Mouse (Mus musculus) retina, postnatal 7 days (tissue): ENCODE results near the gene Elp4.

Experiments
- DNase-seq: peaks from one replicate; pipeline ENCODE4 v3.0.0-alpha.2; 2012; ENCODE audit warnings: low read depth, low spot score

Gene Elp4

GRCm38 (mm10) chr2:105671116-105671797 lies 233.1 kb downstream of the Elp4 start:
- DNase-seq = no peak

- DNase-seq = no peak
Measured at GRCm38 (mm10) chr2:105670731-105671095, 233.7 kb downstream of the Elp4 start.

DNA sequence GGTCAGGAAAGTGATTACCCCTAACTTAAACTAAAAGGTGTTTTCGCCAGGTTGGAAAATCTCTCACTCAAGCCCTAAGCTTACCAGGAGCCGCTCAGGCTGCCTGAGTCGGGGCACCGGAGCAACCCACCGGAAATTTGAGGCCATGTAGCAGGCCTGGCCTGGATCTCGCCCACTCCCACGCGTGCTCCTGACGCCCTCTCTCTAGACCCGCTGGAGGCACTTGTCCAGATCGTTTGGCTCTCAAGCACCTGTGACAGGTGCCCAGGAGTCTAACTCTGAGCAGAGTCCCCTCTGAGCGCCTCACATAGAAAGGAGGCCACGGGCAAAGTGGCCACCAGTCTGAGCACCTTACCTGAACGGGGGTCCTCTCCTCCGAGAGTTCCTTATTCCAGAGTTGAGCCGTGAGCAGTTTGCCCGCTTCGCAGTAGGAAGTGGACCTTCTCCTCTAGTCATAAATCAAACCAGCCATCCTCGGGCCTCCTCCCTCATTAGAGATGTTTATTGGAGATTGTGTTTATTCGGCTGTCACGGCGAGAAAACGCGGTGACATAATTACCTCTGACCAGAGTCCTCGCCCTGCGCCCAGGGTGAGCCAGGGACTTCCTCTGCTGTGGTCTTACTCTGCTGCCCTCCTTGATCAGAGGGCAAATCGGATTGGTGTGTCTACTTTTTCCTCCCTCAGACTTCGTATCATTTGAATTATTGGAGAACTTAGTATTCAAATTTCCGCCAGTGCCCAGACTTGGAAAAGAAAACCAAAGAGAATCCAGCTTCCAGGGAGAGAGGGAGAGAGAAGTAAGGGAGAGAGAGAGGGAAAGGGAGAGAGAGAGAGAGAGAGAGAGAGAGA lies 234.3 kb downstream of the Elp4 start:
- no peak for DNase-seq

GRCm38 (mm10) chr2:105669371-105669861 lies 234.9 kb downstream of the Elp4 start:
- no peak for DNase-seq

GRCm38 (mm10) chr2:105668271-105669270 lies 235.8 kb downstream of the Elp4 start, which contains the start of gene Pax6:
Pax6 (plus strand) TSS chr2:105668900.
- DNase-seq = no peak

GRCm38 (mm10) chr2:105667626-105667950 lies 236.8 kb downstream of the Elp4 start:
- DNase-seq = no peak

DNA sequence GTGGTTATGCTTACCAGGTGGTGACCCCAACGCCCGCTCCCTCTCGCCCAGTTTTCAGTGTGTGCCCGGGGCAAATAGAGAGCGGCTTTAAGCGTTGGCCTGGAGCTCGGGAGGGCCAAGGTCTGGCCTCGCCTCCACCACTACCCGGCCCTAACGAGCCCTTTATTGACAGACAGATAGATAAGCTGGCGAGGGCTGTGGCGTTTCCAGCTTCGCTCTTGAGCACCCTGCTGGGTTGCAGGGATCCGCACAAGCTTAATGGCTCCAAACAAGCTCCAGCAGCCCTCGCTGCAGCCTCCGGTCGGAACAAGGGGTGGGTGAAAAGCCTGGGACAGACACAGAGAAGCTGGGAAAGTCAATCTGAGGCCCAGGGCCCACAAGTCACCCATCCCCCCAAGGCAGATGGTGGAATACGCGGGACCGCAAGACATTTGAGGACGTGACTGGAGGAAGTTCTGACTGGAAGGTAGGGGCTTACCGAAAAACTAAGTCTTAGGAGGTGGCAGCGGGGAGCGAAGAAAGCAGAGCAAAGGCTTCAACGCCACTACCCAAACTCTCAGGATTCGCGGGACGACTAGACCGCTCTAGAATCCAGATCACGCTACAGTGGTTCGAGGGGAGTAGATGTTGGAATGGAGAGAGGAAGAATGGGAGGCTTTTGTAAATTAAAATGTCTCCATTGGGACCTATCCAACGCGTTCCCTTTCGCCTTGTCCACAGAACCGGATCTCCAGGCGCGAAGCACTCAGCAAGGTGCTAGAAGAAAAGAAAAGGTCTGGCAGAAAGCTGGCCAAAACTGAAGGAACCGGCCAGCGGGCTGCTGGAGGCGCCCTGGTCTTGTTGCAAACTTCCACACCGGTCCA lies 237.4 kb downstream of the Elp4 start:
- DNase-seq = no peak

DNA sequence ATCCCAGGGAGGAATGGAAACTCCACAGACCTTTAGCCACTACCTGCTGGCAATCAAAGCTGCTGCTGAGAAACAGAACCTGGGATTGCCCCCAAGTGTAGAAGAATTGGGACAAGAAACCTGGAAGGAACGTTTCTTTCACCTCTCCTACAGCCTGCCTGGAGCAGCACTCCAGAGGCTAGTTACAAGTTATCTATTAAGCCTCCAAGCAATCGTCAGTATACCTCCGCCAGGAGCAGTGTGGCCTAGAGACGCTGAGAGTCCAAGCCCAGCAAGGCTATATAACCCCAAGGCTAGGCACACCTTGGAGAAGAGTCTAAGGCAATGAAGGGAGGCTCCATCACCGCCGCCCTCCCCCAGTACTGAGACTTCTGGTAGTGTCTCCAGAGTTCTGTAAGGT lies 238.0 kb downstream of the Elp4 start:
- no peak for DNase-seq

DNA sequence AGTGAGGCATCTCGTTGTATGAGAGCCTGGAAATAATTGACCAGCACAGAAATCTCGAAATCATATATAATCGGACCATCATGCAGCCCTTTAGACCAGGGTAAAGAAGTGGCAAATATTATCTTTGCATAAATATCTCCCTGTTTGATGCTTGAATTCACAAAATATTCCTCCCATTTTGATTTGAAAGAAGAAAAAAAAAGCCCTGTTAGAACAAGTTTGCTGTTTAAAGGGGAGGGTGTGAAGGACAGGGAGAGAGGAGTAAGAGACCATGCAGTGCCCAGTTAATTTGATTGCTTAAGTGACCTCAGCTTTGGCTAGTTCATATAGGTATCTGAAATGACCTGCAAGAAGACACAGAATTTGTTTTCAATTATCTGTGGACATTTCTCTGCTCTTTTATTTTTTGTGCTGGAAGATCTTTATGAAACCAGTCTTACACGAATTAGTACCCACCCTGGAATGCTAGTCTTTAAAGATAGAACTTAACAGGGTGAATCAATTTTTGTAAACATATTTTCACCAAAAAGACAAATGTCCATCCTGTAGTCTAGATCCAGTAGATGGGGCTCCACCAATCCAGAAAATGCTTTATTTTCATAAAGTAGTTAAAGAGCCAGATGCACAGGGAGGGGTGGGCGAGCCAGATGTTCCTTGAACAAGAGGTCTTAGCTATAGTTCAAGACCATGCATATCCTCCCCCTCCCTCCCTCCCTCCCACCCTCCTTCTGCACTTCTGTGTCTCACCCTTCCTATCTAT lies 238.7 kb downstream of the Elp4 start:
- no peak for DNase-seq

GRCm38 (mm10) chr2:105664996-105665395 lies 239.4 kb downstream of the Elp4 start:
- no peak for DNase-seq

- no peak for DNase-seq
Measured at GRCm38 (mm10) chr2:105663101-105663511, 241.3 kb downstream of the Elp4 start.

DNA sequence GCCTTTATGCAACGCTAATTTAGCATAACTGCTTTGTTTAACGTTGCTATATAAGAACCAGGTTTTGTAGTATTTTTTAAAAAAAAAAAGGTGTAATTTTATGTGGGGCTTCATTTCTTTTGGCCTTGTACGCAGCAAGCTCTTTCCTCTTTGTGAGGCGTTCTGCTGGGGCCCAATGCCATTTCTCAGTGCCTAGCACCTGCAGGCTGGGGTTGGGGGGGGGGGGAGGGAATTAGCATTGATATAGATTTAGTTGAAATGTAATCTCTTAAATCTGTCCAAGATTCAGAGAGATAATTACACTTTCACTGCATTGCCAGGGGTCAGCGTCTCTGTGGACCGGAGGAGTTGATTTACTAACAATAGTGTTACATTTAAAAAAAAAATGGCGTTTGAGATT lies 241.8 kb downstream of the Elp4 start:
- no peak for DNase-seq

DNA sequence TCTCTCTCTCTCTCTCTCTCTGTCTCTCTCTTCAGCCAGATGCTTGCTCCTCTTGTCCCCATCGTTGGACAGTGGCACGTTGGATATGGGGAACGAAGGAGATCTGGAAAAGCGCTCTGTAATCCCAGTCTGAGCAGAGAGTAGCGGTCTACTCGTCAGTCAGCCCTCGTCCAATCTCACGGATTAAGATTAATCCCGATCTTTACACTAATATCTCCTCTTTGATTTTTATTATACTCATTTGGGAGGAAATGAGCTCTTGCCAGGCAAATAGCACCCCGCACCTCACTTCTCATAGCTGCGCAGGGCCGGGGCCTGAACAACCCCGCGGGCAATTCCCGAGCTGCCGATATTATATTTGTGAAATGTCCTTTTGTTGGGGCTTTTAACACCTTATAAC lies 242.2 kb downstream of the Elp4 start:
- no peak for DNase-seq

DNA sequence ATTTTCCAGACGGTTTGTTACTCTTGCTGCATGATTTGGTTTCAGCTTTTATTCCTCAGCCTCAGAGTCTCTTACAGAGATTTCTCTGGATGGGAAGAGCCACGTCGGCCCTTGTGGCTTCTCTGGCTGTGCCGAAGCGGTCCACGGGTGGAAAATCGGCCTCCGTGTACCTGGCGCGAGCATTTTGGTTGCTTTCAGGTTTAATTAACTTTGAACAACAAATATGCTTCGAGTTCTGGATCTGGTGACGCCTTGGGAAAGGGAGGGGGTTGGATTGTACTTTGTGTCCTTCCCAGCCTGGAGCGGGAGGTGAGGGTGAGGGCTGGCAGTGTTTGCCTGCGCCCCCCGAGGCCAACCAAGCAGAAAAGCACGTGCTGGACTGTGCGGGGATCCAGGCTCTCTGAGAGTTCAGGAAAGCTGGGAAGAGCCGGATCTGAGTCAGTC lies 242.7 kb downstream of the Elp4 start:
- no peak for DNase-seq

- no peak for DNase-seq
Measured at GRCm38 (mm10) chr2:105660874-105661622, 243.3 kb downstream of the Elp4 start.

DNA sequence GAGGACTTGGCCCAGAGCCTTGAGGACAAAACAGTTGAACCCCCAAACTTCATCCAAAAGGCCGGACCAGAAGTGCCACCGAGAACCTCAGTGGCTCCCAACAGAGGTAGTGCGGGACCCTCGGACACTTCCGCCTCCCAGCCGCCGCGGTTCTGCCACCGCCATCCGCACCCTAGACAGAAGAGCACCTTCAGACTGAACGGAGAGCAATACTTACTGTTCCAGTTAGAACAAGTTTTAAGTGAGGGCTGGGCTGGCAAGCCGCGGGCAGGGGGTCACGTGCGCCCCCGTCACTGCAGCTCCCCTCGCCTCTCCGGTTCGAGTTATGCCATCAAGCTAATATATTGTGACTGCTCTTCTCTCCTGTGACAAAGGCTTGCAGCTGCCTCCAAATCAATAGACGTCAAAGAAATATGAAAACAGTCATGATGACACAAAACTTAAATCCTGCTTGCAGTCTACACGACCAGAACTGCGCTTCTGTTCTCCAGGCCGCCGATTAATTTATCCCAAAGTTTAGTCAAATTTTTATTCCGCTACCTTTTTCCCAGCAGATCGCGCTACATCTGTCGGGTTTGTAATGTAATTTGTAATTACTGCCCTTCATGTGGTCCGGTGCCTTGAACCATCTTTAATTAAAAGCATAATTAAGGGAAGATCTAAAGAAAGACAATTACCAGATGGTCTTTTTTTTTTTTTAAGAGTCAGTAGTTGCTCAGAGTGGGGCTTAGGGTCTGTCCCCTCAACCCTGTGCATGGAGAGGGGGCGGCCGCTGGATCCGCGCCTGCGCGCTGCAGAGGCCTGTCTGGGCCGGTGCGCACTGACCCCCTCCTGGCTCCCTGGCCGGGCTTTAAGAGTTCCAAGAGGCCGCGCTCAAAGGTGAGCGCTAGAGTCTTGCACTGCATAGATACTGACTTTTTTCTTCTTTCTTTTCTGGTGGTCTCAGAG lies 244.2 kb downstream of the Elp4 start:
- no peak for DNase-seq

DNA sequence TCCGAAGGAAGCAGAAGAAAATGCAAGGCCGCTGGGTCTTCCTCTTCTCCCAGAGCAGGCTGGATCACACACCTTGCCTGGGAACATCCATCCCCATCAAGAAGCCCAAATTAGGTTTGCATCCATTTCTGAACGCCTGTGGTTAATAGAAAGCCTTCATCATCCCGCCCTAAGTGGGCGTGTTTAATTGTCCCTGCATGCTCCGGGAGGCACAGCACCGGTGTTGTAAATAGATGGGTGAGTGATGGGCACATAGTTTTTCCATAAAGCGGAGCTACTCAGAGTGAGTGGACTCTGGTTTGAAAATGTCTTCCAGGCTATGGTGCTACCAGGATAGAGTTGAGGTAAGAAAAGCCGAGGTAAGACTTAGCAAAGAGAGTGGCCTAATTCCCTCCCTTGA lies 245.0 kb downstream of the Elp4 start:
- DNase-seq = no peak

- no peak for DNase-seq
Measured at GRCm38 (mm10) chr2:105656456-105656855, 247.9 kb downstream of the Elp4 start.
